Mouse (Mus musculus): ENCODE measurements around the gene Wdr38. TPM values are rescaled to one million over a fixed set of nuclear protein-coding genes. Genes with fewer than 3 reads are reported as not detected.

Gene Wdr38
- polyA plus RNA-seq (2014; fragmentation: Illumina TruSeq; extraction: RNeasy Lipid Tissue Mini Kit (QIAGEN cat#74804); ENCODE audit: insufficient read depth, low read depth, low replicate concordance): 1.5 TPM

GRCm38 (mm10) chr2:38997386-38998374 is at the start of gene Wdr38:
Gene Wdr38 (plus strand): TSS chr2:38997476.

DNA sequence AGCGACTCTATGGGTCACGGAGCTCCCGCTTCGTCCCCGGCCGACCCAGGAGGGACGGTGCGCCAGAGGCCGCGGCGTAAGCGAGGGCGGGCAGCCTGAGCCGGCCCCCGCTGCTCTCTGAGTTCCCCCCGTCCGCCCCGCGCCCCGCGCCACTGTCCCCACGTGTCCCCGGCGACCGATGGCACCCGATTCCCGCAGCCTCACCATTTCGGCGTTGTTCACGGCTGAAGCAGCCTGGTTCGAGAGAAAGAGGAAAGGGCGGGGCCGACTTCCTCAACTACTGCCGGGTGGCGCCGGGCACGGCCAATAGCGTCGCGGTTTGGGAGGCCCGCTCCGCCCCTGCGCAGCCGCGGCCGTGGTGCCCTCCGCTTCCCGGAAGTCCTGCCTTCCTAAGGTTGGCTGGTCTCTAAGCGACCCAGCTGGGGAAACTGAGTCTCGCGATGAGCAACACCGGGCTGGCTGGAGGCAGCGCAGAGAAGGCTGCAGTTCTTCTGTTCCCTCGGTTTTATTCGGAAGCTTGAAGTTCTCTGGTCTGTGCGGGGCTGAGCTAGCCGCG is 7.7 kb downstream of the Wdr38 start, which contains the start of gene Arpc5l:
Arpc5l (plus strand) TSS at position 469 of the 556 bp plus-strand sequence.

DNA sequence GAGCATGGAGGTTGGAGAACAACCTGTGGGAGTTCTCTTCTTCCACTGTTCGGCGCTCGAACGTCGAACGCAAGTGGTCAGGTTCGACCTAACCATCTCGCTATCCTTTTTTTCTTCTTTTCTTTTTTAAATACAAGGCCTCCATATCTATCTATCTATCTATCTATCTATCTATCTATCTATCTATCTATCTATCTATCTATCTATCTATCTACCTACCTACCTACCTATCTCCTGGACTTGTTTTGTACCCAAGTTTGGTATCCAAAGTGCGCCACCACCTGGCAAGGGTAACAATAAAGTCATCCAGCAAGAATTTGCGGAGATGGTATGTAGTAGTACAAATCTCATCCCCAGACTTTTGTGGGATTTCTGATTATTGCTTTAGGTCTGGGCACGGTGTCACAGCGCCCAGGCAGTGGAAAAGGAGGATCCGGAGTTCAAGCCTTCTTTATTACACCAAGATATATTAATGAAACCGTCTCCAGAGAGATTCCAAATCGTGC is 8.4 kb downstream of the Wdr38 start, which contains the start of gene Rpl35:
Rpl35 (minus strand) TSS at position 51 of the 506 bp plus-strand sequence.

Other genes with a start within 250 kb of the Wdr38 start
- 1.3 TPM for gene Nr6a1, start 69.8 kb upstream of the Wdr38 start, polyA plus RNA-seq (2014; fragmentation: Illumina TruSeq; extraction: RNeasy Lipid Tissue Mini Kit (QIAGEN cat#74804); ENCODE audit: insufficient read depth, low read depth, low replicate concordance)
- gene Olfml2a, start 65.5 kb upstream of the Wdr38 start, polyA plus RNA-seq (2014; fragmentation: Illumina TruSeq; extraction: RNeasy Lipid Tissue Mini Kit (QIAGEN cat#74804); ENCODE audit: insufficient read depth, low read depth, low replicate concordance): 5.2 TPM
- 59.7 TPM for gene Arpc5l, start 7.9 kb downstream of the Wdr38 start, polyA plus RNA-seq (2014; fragmentation: Illumina TruSeq; extraction: RNeasy Lipid Tissue Mini Kit (QIAGEN cat#74804); ENCODE audit: insufficient read depth, low read depth, low replicate concordance)
- 682 TPM for gene Rpl35, start 8.1 kb downstream of the Wdr38 start, polyA plus RNA-seq (2014; fragmentation: Illumina TruSeq; extraction: RNeasy Lipid Tissue Mini Kit (QIAGEN cat#74804); ENCODE audit: insufficient read depth, low read depth, low replicate concordance)
- 10.0 TPM for gene Golga1, start 68.1 kb downstream of the Wdr38 start, polyA plus RNA-seq (2014; fragmentation: Illumina TruSeq; extraction: RNeasy Lipid Tissue Mini Kit (QIAGEN cat#74804); ENCODE audit: insufficient read depth, low read depth, low replicate concordance)
- gene Scai, start 193.3 kb downstream of the Wdr38 start, polyA plus RNA-seq (2014; fragmentation: Illumina TruSeq; extraction: RNeasy Lipid Tissue Mini Kit (QIAGEN cat#74804); ENCODE audit: insufficient read depth, low read depth, low replicate concordance): 1.2 TPM
- 36.2 TPM for gene Ppp6c, start 229.0 kb downstream of the Wdr38 start, polyA plus RNA-seq (2014; fragmentation: Illumina TruSeq; extraction: RNeasy Lipid Tissue Mini Kit (QIAGEN cat#74804); ENCODE audit: insufficient read depth, low read depth, low replicate concordance)